ENCODE assay signal across 17 mouse cellular contexts in the genomic region with DNA sequence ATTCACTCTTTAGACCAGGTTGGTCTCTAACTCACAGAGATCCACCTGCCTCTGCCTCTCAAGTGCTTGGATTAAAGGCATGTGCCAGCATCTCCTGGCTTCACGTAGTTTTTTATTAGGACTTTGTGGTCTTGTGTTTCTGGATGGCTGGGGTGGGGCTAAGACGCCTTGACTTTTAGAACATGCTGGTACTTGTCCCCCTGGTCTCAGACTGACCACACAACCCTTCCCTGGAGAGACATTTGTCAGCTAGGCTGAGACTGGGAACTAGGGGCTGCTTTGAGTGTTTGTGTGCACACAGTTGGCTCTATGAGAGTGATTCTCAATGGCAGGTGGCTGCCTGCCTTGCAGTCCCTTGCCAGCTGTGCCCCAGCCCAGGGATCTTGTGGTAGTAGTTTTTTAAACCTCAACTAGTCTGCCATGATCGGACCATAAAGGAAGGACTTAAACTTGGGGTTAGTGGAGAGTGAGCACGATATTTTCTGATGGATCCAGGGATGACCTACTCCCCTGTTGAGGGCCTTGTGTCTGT. TPM values are rescaled to one million over a fixed set of nuclear protein-coding genes. Genes with fewer than 3 reads are reported as not detected.
"Had no signal": no experiment of that assay in that cellular context is flagged by ENCODE, and none has a peak within 500 bp of the region (broad histone marks: within the 10 kb centered on the region; RNA-seq: fewer than 3 reads in every experiment).

No protein-coding gene starts in this region.

- H3K36me3 ChIP-seq: neural tube, embryonic 15.5 days had no signal

- H3K4me3 ChIP-seq: neural tube, embryonic 13.5 days; neural tube, embryonic 15.5 days; stomach, embryonic 15.5 days had no signal

- DNase-seq: retina, postnatal 1 day; right cerebral cortex, adult 18-20 months; right cerebral cortex, postnatal 14 days; right cerebral cortex, postnatal 25 days; right cerebral cortex, postnatal 4 days; spleen, adult 18-20 months; thymus, adult 18-20 months; thymus, adult 2 months; thymus, postnatal 14 days; thymus, postnatal 25 days; thymus, postnatal 36 days; thymus, postnatal 4 days had no signal

- H3K27me3 ChIP-seq: neural tube, embryonic 13.5 days; neural tube, embryonic 15.5 days; stomach, embryonic 15.5 days had no signal

- H3K9ac ChIP-seq: neural tube, embryonic 13.5 days; neural tube, embryonic 15.5 days; stomach, embryonic 15.5 days had no signal

- H3K9me3 ChIP-seq: neural tube, embryonic 13.5 days; neural tube, embryonic 15.5 days; stomach, embryonic 15.5 days had no signal

- H3K4me2 ChIP-seq: neural tube, embryonic 13.5 days; neural tube, embryonic 15.5 days; stomach, embryonic 15.5 days had no signal

- H3K4me1 ChIP-seq: neural tube, embryonic 13.5 days; neural tube, embryonic 15.5 days; stomach, embryonic 15.5 days had no signal

- H3K27ac ChIP-seq: neural tube, embryonic 13.5 days; neural tube, embryonic 15.5 days; stomach, embryonic 15.5 days; stomach, postnatal 0 days had no signal

RNA-seq across cellular contexts. Expression of a gene that starts 23.6 kb away (rescaled TPM):
- total RNA-seq: neutrophil, adult 5-6 weeks had no signal
